Mouse (Mus musculus) liver, postnatal 0 days (tissue): ENCODE data around the gene Macrod1.

ENCODE experiments used
- CTCF ChIP-seq: sonication (generic); IDR thresholded peaks from 2 replicates; pipeline ENCODE4 v1.5.1; 2016; ENCODE audit warnings: antibody characterized with exemption, low read depth
- EP300 ChIP-seq: IDR thresholded peaks from 2 replicates; pipeline ENCODE4 v1.6.1; 2016; ENCODE audit warnings: antibody characterized with exemption, low read depth, mild to moderate bottlenecking

DNA sequence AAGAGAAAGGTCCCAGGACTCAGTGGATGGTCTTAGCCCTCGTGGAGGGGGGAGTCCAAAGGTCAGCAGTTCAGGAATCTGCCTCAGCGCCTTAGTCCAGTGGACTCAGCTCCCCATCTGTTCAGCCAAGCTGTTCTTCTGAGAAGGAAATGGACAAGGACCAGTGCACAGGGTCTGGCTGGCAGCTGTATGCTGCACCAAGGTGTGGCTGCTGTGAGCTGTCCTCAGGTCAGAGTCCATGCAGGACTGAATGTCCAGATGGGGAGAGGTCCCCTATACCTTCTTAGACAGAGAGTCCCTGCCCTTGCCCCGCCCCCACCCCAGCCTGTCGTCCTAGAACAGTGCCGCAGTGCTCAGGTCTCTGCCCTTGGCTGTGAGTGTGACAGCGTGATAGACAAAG is 135.0 kb downstream of the Macrod1 start:
- TF ChIP-seq CTCF: no peak
- TF ChIP-seq EP300: no peak
